Mouse (Mus musculus) gastrocnemius, adult 2 months (tissue): Measurements from ENCODE around the gene Tax1bp3. TPM values are rescaled to one million over a fixed set of nuclear protein-coding genes. Genes with fewer than 3 reads are reported as not detected.

Experiments
- DNase-seq: peaks from one replicate; pipeline ENCODE4 v3.0.0; 2022
- H3K27ac ChIP-seq: fragments of 200-600 bp; 2 replicates; pipeline ENCODE4 v1.8.1; 2022; ENCODE audit warnings: mild to moderate bottlenecking
- H3K4me3 ChIP-seq: fragments of 200-600 bp; 2 replicates; pipeline ENCODE4 v1.8.1; 2022; ENCODE audit warnings: mild to moderate bottlenecking, moderate library complexity
- CTCF ChIP-seq: fragments of 200-600 bp; IDR thresholded peaks from 2 replicates; pipeline ENCODE4 v1.8.1; 2022; ENCODE audit warnings: antibody characterized with exemption, mild to moderate bottlenecking, moderate library complexity
- intact Hi-C: fragments of 180-260 bp; cut with DNase I; formaldehyde crosslinking; loops from one replicate; pipeline ENCODE4 v1.15.1; 2025
- total RNA-seq, 2 experiments: library from RNA; stranded (reverse); gene quantifications; 2 replicates each; pipeline ENCODE4 v1.2.3; 2021

The Tax1bp3 gene
- total RNA-seq, 2 experiments from 2014 or later = 6.5 to 13.9 TPM

GRCm38 (mm10) chr11:73213956-73214355 is 37.1 kb downstream of the Tax1bp3 start:
- H3K4me3 ChIP-seq = no peak overlapping the region
- no peak for TF ChIP-seq CTCF
- no peak for DNase-seq
- intact Hi-C loops = no loop called here
- no peak overlapping the region for H3K27ac ChIP-seq

- Histone ChIP-seq H3K27ac (no peak overlapping the region), H3K4me3 (no peak overlapping the region)
- DNase-seq = no peak
- intact Hi-C loops = no loop called here
- TF ChIP-seq CTCF = peak; percentile 41
Observed at GRCm38 (mm10) chr11:73219671-73220070, 42.8 kb downstream of the Tax1bp3 start.

GRCm38 (mm10) chr11:73220651-73221050 is 43.8 kb downstream of the Tax1bp3 start:
- H3K4me3 ChIP-seq = no peak overlapping the region
- TF ChIP-seq CTCF = no peak
- intact Hi-C loops = no loop called here
- no peak overlapping the region for H3K27ac ChIP-seq
- no peak for DNase-seq

DNA sequence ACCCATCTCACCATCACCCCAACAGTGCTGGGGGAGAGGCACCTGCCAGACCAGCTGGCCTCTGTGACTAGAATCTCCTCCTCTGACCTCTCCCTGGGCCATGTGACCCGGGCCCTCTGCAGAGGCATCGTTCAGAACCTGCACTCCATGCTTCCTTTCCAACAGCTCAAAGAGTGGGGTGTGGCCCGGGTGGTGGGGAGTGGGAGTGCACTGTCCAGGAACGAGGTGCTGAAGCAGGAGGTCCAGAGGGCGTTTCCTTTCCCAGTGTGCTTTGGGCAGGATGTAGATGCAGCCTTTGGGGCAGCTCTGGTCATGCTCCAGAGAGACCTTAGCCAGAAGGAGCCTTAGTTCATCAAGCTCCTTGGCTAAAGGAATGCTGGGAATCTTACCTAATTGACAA is 46.0 kb downstream of the Tax1bp3 start:
- intact Hi-C loops = no loop called here
- Histone ChIP-seq H3K27ac (no peak overlapping the region), H3K4me3 (no peak overlapping the region)
- TF ChIP-seq CTCF = no peak
- DNase-seq = no peak

DNA sequence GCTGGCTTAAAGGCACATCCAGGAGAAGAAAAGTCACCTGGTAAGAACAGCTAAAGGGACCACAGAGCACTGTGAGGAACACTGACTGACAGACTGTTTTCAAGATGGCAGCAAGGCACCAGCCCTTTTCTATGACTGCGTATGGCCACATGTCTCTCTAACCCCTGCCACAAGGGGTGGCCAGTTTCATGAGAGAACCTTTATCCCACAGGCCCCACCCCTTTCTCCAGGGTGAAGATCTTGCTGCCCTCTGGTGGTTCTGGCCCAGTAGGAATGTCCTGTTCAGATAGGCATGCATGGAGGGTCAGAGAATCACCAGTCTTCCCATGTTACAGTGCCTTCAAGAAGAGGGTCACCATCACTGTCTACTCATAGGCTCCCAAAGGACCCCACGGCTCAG is 47.1 kb downstream of the Tax1bp3 start:
- TF ChIP-seq CTCF = peak; percentile 57
- Histone ChIP-seq H3K4me3 (no peak overlapping the region), H3K27ac (no peak overlapping the region)
- intact Hi-C loops = no loop called here
- peak; percentile 31 for DNase-seq

DNA sequence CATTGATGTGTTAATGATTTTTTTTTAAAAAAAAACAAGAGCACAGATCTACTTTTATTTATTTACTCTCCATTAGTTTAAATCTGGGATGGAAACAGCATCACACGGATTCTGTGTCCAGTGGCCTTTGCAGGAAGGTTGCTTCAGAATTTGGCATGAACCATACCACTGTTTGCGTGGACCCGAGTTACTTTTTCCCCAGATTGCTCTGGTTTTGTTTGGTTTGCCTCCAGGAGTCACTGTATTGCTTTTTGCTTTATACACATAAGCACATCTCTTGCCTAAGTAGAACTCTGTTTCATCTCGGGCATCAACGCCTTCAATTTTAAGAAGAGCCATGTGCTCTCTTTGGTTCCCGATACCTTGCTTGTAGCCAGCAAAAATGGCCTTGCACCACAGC is 49.0 kb downstream of the Tax1bp3 start:
- TF ChIP-seq CTCF = no peak
- Histone ChIP-seq H3K4me3 (no peak overlapping the region), H3K27ac (no peak overlapping the region)
- intact Hi-C loops = no loop called here
- no peak for DNase-seq

DNA sequence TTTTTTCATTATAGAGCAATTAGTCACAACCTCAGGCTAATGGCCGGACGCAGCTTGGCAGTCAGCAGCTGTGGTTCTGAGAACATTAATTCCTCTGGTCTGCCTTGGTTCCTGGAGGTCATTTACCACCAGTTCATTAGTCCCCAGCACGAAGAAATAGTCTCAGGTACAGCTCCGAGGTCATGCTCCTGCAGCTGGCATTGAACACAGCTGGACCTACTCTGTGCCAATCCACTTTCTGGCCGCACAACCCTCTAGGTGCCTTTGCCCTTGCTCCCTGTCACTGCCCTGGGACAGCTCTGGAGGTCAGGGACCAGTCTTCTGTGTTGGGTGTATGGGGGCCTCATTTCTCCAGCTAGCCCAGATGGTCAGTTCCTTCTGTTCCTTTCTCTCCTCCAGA is 52.0 kb downstream of the Tax1bp3 start:
- no peak for TF ChIP-seq CTCF
- intact Hi-C loops = no loop called here
- Histone ChIP-seq H3K4me3 (no peak overlapping the region), H3K27ac (no peak overlapping the region)
- DNase-seq = no peak

GRCm38 (mm10) chr11:73230081-73230480 is 53.2 kb downstream of the Tax1bp3 start:
- no peak overlapping the region for H3K4me3 ChIP-seq
- intact Hi-C loops = no loop called here
- DNase-seq = no peak
- H3K27ac ChIP-seq = no peak overlapping the region
- no peak for TF ChIP-seq CTCF

DNA sequence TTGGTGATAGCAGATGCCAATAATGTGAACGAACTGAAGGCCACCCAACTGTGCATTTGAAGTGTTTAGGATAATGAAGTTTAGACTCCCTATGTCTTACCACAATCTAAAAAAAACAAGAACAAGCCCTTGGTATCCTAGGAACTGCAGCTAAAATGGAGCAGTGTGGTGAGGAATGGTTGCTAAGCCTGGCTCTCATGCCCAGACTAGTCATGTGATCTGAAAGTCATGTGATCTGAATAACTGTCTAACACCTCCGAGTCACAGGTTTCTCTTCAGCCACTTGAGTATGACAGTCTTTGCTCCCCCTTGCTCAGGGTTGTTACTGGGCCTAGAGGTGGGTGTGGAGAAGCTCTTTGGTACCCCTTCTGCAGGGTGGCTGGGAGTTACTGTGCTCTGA is 55.6 kb downstream of the Tax1bp3 start:
- TF ChIP-seq CTCF = no peak
- Histone ChIP-seq H3K27ac (no peak overlapping the region), H3K4me3 (no peak overlapping the region)
- DNase-seq = no peak
- intact Hi-C loops = no loop called here

Other genes with a start within 250 kb of the Tax1bp3 start
- gene Atp2a3, start 215.9 kb upstream of the Tax1bp3 start, total RNA-seq = 1 to 10 TPM; 5.1 to 6.2 TPM
- under 1 TPM; 0.15 to 0.56 TPM for gene P2rx1, start 178.0 kb upstream of the Tax1bp3 start, total RNA-seq
- under 1 TPM; 0.43 to 0.89 TPM for gene Camkk1, start 158.1 kb upstream of the Tax1bp3 start, total RNA-seq
- gene Ncbp3, start 129.3 kb upstream of the Tax1bp3 start, total RNA-seq = 1 to 10 TPM; 3.2 to 3.9 TPM
- gene Itgae, start 86.5 kb upstream of the Tax1bp3 start, total RNA-seq = under 1 TPM; 0.08 to 0.17 TPM
- gene Haspin, start 38.8 kb upstream of the Tax1bp3 start, total RNA-seq = under 1 TPM in 1 of 2 experiments, not detected in 1; 0.08 TPM
- 10 to 100 TPM in 1 of 2 experiments, 1 to 10 TPM in 1; 7.0 to 12.9 TPM for gene P2rx5, start 16.7 kb upstream of the Tax1bp3 start, total RNA-seq
- 10 to 100 TPM; 82.6 to 93.4 TPM for gene Emc6, start within 50 bp of the Tax1bp3 start, total RNA-seq
- gene Ctns, start 22.0 kb downstream of the Tax1bp3 start, total RNA-seq = 1 to 10 TPM; 5.7 to 7.8 TPM
- under 1 TPM; 0.50 to 0.66 TPM for gene Shpk, start 22.4 kb downstream of the Tax1bp3 start, total RNA-seq
- gene Trpv1, start 57.2 kb downstream of the Tax1bp3 start, total RNA-seq = under 1 TPM; 0.06 to 0.20 TPM
- gene Trpv3, start 90.3 kb downstream of the Tax1bp3 start, total RNA-seq = not detected
- gene Aspa, start 152.5 kb downstream of the Tax1bp3 start, total RNA-seq = 1 to 10 TPM; 2.1 to 5.1 TPM
- not detected for gene Gm49340, start 152.7 kb downstream of the Tax1bp3 start, total RNA-seq
- not detected for gene Spata22, start 152.7 kb downstream of the Tax1bp3 start, total RNA-seq
- gene Olfr20, start 173.7 kb downstream of the Tax1bp3 start, total RNA-seq = not detected
- not detected for gene Olfr376, start 194.2 kb downstream of the Tax1bp3 start, total RNA-seq
- gene Olfr1, start 222.5 kb downstream of the Tax1bp3 start, total RNA-seq = not detected